Mouse (Mus musculus): Measurements from ENCODE around the gene Rapgef4.

The Rapgef4 gene

GRCm38 (mm10) chr2:72077490-72078139, 96.6 kb downstream of the Rapgef4 start:
- DNase-seq (ENCODE audit: low spot score): no peak

DNA sequence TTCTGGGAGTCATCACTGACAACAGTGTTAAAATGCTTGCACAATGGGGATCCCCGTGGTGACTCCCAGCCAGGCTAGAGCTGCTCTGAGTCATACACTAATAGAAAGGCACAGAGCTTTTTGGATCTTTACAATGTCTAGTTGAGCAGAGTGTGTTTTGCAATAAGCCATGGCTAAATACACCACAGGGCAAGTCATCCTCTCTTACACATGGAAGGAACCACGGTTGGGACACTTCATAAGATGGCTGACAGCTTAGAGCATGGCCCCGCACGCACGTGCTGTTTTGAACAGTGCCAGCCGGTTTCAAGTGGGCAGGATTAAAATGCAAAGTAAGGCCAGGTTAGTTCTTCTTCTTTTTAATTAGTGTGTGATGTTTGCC, 97.1 kb downstream of the Rapgef4 start:
- DNase-seq (ENCODE audit: low spot score): no peak

- DNase-seq (ENCODE audit: low spot score): no peak
Observed at GRCm38 (mm10) chr2:72079110-72079509, 98.1 kb downstream of the Rapgef4 start.

- DNase-seq (ENCODE audit: low spot score): no peak
Observed at GRCm38 (mm10) chr2:72082846-72083245, 101.8 kb downstream of the Rapgef4 start.

GRCm38 (mm10) chr2:72088886-72089285, 107.8 kb downstream of the Rapgef4 start:
- no peak for DNase-seq (ENCODE audit: low spot score)

DNA sequence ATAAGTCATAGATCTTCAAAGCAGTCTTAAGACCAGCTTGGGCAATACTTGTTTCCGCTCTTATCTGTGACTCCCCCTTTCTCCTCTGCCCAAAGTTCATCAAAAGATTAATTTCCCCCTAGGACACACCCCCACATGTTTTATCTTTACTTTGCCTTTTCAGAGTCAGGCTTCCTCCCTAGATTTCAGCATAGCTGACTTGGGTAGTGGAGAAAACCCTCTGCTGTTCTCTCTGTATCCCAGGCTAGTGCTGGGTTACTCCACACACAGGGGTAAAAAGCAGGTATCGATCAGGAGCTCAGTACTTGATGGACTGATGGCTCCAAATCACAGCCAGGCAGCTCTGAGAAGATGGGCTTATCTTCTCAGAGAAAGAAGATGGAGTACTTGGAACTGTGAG, 109.0 kb downstream of the Rapgef4 start:
- no peak for DNase-seq (ENCODE audit: low spot score)

- no peak for DNase-seq (ENCODE audit: low spot score)
Observed at GRCm38 (mm10) chr2:72092046-72092445, 111.0 kb downstream of the Rapgef4 start.

GRCm38 (mm10) chr2:72093402-72094037, 112.5 kb downstream of the Rapgef4 start:
- no peak for DNase-seq (ENCODE audit: low spot score)

- no peak for DNase-seq (ENCODE audit: low spot score)
Observed at GRCm38 (mm10) chr2:72094038-72094437, 113.0 kb downstream of the Rapgef4 start.

GRCm38 (mm10) chr2:72094446-72094845, 113.4 kb downstream of the Rapgef4 start:
- DNase-seq (ENCODE audit: low spot score): no peak

DNA sequence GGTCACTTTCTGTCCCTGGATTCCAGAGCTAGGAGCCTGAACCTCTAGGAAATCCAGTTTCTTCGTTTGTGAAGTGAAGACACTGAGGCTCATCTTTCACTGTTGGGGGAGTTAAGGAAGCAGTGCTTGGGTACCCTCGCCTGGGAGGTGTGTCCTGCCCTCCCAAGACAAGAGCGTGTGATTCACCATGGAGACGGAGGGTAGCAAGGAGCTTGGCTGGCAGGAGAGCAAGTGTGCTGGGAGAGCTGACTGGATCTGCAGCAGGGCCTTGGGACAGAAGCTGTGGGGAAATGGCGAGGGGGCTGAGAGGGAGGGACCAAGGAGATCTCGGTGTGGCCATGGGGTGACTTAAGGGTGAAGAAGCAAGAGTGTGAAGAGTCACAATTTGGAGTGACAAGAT, 114.0 kb downstream of the Rapgef4 start:
- no peak for DNase-seq (ENCODE audit: low spot score)

- DNase-seq (ENCODE audit: low spot score): no peak
Observed at GRCm38 (mm10) chr2:72096345-72096744, 115.3 kb downstream of the Rapgef4 start.

DNA sequence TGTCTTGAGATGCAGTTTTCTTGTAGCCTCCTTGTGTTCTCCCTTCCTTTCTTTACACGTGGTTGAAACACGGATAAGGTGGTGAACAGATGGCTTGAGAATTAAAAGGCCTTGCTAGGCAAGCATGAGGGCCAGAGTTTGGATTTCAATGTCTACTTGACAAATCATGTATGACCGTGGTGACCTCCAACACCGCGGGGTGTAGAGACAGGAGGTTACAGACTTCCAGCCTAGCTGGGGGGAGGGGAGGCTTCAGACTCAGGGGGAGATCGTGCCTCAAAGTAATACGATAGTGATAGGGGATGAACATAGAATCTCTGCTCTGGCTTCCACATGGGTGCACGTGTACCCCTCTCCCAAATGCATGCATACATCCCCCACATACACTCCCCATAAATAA, 117.3 kb downstream of the Rapgef4 start:
- DNase-seq (ENCODE audit: low spot score): no peak

DNA sequence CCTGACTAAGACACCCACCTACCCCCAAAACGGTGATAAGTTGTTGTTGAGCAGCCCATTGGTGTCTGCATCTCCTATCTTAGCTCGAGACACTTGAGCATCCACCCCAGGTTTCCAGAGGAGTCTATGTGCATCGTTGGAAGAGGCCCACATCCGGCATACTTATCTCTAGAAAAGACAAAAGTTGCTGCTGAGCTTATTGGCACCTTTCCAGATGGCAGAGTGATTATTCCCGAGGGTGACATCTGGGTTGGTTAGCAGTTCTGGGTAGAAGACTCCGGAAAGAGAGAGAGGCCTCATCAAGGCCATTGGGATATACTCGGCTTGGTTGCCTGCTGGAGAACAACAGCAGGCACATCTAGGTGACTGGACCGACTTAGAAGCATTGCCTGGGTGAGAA, 123.6 kb downstream of the Rapgef4 start:
- no peak for DNase-seq (ENCODE audit: low spot score)

DNA sequence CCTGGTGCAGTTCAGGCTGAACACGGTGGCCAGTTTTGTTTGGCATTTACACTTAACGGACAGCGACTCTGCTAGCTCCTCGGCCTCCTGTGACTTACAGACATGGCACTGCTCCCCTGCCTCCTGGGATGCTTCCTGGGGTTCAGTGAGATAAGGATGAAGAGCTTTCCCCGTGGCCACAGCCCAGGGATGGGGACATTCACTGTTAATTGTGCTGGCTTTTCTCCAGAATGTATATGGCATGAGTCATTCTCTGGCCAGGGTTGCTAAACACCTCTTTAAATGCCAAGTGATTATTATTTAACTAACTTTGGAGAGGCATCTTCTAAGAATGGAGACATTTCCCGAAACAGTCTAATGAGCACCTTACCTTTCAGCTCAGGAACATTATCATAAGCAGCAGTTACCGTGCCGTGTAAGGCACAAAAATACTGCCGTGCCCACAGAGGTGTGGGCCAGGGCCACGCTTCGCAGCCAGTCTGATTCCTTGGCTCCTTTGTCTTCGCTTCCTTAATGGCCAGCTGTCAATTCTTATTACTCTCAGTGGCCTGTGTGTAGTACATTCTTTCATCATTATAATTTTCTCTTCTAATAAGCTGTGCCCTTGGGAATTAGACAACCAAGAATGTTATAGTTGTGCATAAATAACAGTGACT, 126.6 kb downstream of the Rapgef4 start:
- DNase-seq (ENCODE audit: low spot score): no peak

GRCm38 (mm10) chr2:72108448-72109312, 127.6 kb downstream of the Rapgef4 start:
- no peak for DNase-seq (ENCODE audit: low spot score)

DNA sequence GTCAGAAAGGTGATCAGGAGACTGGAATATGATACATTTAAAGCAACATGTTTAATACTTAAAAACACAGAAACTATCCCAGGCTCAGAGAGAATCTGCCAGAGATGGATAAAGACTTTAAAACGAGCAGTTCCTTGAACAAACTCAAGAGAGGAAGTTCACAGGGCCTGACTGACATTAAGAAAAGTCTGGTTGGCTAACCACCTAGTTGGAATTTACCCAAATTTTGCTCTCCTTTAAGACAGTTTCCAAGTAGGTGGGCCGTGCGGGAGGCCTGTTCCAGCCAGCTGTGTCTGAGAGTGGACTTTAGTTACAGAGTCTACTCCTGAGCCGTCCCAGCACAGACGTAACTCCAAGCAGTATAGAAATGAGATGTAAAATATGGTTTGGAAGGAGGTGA, 129.4 kb downstream of the Rapgef4 start:
- DNase-seq (ENCODE audit: low spot score): no peak

DNA sequence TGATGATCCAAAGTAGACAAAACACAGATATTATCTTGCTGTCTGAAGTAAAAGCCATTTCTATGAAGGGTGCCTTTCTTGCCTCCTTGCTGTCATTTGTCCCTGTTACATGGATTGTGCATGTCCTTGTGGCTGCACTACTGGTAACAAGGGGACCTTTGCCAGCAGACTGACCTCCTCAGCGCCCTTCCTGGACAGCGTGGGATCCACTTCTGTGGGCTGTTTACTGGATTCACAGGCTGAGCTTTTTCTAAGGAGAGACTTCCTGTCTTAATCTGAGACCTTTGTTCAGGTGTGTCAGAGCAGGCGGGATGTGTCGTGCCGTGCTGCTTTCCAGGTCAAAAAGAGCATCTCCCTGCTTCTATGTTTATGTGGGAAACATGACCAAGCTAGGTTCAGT, 132.7 kb downstream of the Rapgef4 start:
- no peak for DNase-seq (ENCODE audit: low spot score)

DNA sequence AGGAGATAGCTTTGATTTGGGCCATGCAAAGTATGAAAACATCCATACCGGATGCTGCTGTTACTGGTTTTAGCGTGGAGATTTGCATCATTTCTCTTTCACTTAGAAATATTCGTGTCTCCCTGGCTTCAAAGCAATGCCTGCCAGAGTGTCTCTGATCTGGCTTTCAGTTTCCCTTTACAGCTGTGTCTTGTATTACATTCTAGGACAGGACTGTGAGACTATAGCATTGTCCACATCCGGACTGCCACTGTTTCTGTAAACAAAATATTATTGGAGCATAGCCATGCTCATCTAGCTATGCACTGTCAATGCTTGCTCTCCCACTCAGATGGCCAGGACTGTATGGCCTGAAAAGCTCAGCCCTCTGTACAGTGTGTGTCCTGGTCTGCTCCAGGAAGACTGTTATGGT, 133.1 kb downstream of the Rapgef4 start:
- no peak for DNase-seq (ENCODE audit: low spot score)

DNA sequence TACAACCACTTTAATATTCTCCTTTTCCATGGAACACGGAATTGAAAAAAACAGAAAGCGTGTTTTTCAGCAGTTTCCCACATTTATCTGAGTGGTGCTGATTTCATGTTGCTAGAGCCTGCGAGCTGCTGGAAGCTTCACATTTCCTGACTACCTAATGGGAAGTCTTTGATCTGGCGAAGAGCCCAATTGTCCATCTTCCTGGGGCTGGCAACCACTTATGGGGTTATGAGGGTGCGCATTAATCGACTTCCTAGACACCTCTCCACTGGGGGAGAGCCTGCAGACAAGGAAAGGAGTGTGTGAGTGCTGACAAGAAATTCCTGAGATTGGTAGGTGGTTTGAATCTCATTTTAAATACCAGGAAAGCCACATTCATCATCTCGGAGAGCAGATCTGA, 135.1 kb downstream of the Rapgef4 start:
- no peak for DNase-seq (ENCODE audit: low spot score)

- no peak for DNase-seq (ENCODE audit: low spot score)
Observed at GRCm38 (mm10) chr2:72116698-72117097, 135.7 kb downstream of the Rapgef4 start.

DNA sequence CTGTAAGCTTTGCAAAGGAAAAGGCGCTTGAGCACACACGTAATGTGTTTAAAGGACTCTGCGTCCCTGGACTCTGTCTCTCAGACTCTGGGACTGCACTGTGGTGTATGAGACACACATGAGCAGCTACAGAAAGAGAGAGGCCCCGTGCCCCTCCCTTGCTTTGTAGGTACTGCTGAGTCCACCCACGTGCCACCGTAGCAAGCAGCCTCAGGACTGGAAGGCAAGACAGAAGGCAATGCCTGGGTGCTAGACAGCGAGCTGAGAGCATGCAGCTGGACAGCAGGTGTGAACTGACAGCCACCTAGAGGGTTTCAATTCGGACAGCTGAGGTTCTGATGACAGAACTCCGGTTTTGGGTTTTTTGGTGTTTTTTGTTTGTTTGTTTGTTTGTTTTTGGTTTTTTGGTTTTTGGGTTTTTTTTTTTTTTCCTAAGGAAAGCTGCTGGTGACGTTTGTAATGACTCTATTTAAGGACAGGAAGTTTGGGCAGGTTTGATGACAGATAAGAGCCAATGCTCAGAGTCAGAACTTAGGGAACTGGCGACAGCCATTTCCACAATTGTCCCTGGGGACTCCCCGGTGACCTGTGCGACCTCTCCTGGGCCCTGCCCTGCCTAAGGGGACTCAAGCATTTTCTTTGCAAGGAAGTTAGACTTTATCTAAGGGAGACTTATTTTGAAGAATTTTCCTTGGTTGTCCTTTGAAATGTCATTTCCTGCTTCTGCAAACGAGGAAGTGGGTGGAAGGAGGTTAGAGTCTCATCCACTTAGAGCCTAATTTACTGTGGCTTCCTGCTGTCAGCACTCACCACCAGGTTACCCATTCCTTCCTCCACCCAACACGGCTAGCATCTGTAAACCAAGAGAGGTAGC, 136.3 kb downstream of the Rapgef4 start:
- no peak for DNase-seq (ENCODE audit: low spot score)

All from ovary, postnatal 10 days (tissue).